Mouse (Mus musculus): ENCODE data around the gene Lrrc8e. TPM values are rescaled to one million over a fixed set of nuclear protein-coding genes. Genes with fewer than 3 reads are reported as not detected.

The Lrrc8e gene
- polyA plus RNA-seq, 1 experiment from 2014 or later = 0.21 TPM

DNA sequence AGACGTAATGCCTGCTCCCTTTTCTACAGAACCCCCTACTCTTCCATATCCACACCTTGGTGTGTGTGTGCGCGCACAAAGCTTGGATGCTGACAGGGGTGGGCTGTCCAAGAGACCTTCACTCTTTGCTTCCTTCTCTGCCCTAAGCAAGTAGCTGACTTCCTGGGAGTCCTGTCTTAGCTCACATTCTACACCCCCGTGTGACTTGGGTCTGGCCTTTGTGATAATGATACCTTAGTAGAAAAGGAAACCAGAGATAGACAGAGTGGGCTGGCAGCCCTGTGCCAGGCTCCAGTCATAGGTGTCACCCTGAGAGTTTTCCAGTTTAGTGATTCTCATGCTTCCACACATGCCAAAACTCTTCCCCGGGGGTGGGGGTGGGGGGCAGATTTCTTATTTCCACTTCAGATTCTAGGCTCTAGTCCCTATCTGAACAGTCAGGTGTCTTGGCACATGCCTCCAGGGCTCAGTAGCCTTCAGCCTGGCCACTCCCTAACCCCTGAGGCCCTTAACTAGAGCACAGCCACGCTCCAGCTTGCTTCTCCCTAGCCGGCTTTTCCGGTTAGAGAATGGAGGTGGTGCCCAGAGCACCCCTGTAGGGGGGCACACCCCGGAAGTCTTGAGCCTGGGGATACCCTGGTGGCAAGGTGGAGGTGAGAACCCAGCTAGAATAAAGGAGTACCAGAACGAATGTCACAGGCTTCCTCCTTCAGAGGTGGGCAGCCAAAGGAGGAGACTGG, 4.2 kb downstream of the Lrrc8e start:
- Histone ChIP-seq H3K27ac (ENCODE audit: low read depth, low read length) (no peak overlapping the region), H3K4me3 (ENCODE audit: low read depth, low read length) (no peak overlapping the region), H3K27me3 (ENCODE audit: control insufficient read depth, insufficient read depth, low read length) (peaks cover 7% of the 10 kb centered on the region), H3K9ac (ENCODE audit: low read length) (no peak overlapping the region), H3K4me1 (replicated peaks; ENCODE audit: control insufficient read depth, insufficient read depth, low read length) (peaks cover 2% of the 10 kb centered on the region; the same call in 1 of the 2 replicates), H3K36me3 (ENCODE audit: control insufficient read depth, insufficient read depth, low read length) (no peaks in the 10 kb centered on the region), H3K9me3 (ENCODE audit: control insufficient read depth, low read length) (no peaks in the 10 kb centered on the region), H3K4me2 (ENCODE audit: low read depth, low read length, severe bottlenecking) (no peak overlapping the region)
- ATAC-seq (replicated peaks; ENCODE audit: low FRiP score) (no peak), DNase-seq (ENCODE audit: low spot score) (no peak)
- 65% methylated on average over 10 of the region's 10 CpGs for WGBS

DNA sequence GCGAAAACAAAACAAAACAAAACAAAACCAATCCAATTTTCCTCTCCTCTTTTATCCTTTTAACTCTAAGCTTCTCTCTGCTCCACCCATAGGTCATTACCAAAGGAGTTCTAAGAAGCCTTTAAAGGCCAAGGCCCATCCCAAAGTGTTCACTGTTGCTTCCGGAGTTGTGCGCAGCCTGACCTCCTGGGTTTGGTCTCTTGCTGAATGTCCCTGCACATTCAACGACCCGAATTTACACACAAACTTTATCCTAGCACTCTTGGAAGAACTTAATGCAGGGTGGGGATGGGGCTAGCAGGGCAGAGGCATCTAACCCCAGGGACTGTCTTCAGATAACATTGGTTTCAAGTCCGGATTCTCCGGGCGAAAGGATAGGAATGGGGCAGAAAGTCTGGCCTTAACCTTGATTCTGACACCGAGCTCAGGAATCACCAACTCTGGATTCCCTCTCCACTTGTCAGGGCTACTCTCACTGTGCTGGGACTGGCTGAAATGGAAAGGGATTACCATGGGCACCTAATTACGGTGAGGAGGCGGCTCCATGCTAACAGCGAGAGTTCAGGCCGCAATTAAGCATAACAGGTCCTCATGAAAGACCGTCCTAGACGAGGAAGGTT, 11.3 kb downstream of the Lrrc8e start:
- peak overlapping the region; percentile 88 for H3K4me2 ChIP-seq (ENCODE audit: low read depth, low read length, severe bottlenecking)
- peak overlapping the region; percentile 78 for H3K9ac ChIP-seq (ENCODE audit: low read length)
- ATAC-seq (replicated peaks; ENCODE audit: low FRiP score) (peak; percentile 57), DNase-seq (ENCODE audit: low spot score) (no peak)
- no peaks in the 10 kb centered on the region for H3K9me3 ChIP-seq (ENCODE audit: control insufficient read depth, low read length)
- no peaks in the 10 kb centered on the region for H3K36me3 ChIP-seq (ENCODE audit: control insufficient read depth, insufficient read depth, low read length)
- H3K4me3 ChIP-seq (ENCODE audit: low read depth, low read length) = peak overlapping the region; percentile 74
- H3K27ac ChIP-seq (ENCODE audit: low read depth, low read length) = peak overlapping the region; percentile 93
- WGBS = 18% methylated on average over 15 of the region's 15 CpGs
- H3K4me1 ChIP-seq (replicated peaks; ENCODE audit: control insufficient read depth, insufficient read depth, low read length) = peaks cover 15% of the 10 kb centered on the region
- no peaks in the 10 kb centered on the region for H3K27me3 ChIP-seq (ENCODE audit: control insufficient read depth, insufficient read depth, low read length)

DNA sequence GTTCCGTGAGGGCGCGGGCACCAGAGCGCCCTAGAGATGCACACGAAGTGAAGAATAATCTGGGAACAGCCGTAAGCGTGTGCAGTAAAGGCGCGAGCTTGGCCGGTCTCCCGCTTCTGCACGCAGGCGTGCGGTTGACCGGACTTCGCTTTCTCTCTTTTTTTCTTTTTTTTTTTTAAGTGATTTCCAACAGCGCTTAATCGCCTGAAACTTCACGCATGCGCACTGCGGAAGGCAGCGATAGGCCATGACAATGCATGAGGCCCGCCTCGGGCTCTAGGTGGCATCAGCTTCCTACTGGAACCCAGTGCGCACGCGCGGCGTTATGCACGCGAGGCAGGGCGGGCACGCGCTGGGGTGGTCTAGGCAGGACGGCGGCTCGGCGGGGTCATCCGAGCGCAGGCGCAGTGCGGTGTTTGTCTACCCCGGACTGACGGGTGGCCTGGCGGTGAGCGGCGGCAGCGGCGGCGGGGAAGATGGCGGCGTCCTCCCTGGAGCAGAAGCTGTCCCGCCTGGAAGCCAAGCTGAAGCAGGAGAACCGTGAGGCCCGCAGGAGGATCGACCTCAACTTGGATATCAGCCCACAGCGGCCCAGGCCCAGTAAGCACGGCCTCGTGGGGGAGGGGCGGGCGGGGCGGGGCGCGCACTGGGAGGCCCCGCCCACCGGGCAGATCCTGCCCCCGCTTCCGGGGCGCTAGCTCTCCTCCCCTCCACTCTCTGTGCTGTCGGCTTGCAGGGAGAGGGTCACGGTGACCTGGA, 12.0 kb downstream of the Lrrc8e start, which contains the start of the genes Map2k7 and Gm49320:
Map2k7 (plus strand) TSS at position 307 of the 759 bp plus-strand sequence.
Gm49320 (plus strand) TSS at position 432 of the 759 bp plus-strand sequence.
- peak within 1 kb of the TSS; percentile 78 for H3K9ac ChIP-seq (ENCODE audit: low read length)
- ATAC-seq (replicated peaks; ENCODE audit: low FRiP score) (peak; percentile 95), DNase-seq (ENCODE audit: low spot score) (peak; percentile 100)
- no peaks in the 10 kb centered on the region for H3K9me3 ChIP-seq (ENCODE audit: control insufficient read depth, low read length)
- H3K4me3 ChIP-seq (ENCODE audit: low read depth, low read length) = peak within 1 kb of the TSS; percentile 74
- no peaks in the 10 kb centered on the region for H3K36me3 ChIP-seq (ENCODE audit: control insufficient read depth, insufficient read depth, low read length)
- H3K4me1 ChIP-seq (replicated peaks; ENCODE audit: control insufficient read depth, insufficient read depth, low read length) = peaks cover 15% of the 10 kb centered on the region
- peak within 1 kb of the TSS; percentile 93 for H3K27ac ChIP-seq (ENCODE audit: low read depth, low read length)
- WGBS = under 1% methylated on average over 67 of the region's 71 CpGs
- peak within 1 kb of the TSS; percentile 88 for H3K4me2 ChIP-seq (ENCODE audit: low read depth, low read length, severe bottlenecking)
- no peaks in the 10 kb centered on the region for H3K27me3 ChIP-seq (ENCODE audit: control insufficient read depth, insufficient read depth, low read length)

DNA sequence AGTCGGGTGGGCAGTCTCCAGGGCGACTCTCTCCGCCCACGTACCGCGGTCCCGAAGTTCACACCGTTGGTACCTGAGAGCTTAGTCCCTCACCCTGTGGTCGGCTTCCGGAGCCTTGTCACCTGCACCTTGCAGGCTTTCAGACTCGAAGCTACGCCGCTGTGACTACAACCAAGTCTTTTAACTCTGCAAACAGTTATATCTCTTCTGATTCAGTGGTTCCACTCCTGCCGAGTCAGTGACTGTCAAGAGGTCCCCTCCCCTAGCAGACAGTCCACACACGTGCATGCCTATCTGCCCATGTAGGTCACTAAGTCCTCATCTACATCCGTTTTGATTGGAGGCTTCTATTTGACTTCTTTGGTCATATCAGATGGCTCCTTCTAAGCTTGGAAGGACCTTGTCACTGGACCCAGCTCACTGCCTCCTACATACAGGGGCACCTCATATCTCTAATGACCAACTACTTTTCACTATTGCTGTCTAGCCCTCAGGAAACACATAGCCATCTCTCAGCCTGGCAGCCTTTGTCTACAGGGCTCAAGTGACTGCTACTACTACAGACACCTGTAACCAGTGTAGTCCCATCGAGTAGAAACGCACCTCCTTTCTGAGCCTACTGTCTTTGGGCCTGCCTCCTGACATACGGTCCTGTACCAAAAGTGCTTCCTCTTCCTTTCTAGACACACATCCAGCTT, 12.7 kb downstream of the Lrrc8e start:
- ATAC-seq (replicated peaks; ENCODE audit: low FRiP score) (peak; percentile 26), DNase-seq (ENCODE audit: low spot score) (no peak)
- Histone ChIP-seq H3K9ac (ENCODE audit: low read length) (peak overlapping the region; percentile 78), H3K4me2 (ENCODE audit: low read depth, low read length, severe bottlenecking) (peak overlapping the region; percentile 88), H3K4me1 (replicated peaks; ENCODE audit: control insufficient read depth, insufficient read depth, low read length) (peaks cover 15% of the 10 kb centered on the region), H3K27ac (ENCODE audit: low read depth, low read length) (peak overlapping the region; percentile 78), H3K9me3 (ENCODE audit: control insufficient read depth, low read length) (no peaks in the 10 kb centered on the region), H3K27me3 (ENCODE audit: control insufficient read depth, insufficient read depth, low read length) (no peaks in the 10 kb centered on the region), H3K4me3 (ENCODE audit: low read depth, low read length) (peak overlapping the region; percentile 74), H3K36me3 (ENCODE audit: control insufficient read depth, insufficient read depth, low read length) (no peaks in the 10 kb centered on the region)
- whole genome bisulfite sequencing = 14% methylated on average over 19 of the region's 19 CpGs

DNA sequence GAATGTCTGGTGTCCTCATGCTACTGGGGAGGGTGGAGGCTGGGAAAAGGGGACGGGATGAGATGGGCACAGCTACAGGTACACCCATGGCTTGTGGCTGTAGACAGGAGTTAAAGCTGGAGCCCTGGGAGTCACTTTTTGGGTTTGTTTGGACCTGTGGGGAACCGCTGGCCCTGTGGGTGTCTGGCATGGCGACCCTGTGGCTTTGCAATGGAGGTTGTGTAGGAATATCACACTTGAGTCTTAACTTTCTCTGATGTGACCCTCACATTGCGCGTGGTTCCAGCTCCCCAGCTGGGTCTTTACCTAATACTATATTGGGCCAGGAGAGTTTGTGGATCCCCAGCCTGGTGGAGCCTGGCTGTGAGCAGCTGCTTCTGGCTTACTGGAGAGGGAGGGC, 18.4 kb downstream of the Lrrc8e start:
- Histone ChIP-seq H3K4me2 (ENCODE audit: low read depth, low read length, severe bottlenecking) (no peak overlapping the region), H3K27ac (ENCODE audit: low read depth, low read length) (no peak overlapping the region), H3K9ac (ENCODE audit: low read length) (no peak overlapping the region), H3K36me3 (ENCODE audit: control insufficient read depth, insufficient read depth, low read length) (peaks cover 13% of the 10 kb centered on the region; the same call in 1 of the 2 replicates), H3K4me1 (replicated peaks; ENCODE audit: control insufficient read depth, insufficient read depth, low read length) (peaks cover 6% of the 10 kb centered on the region), H3K27me3 (ENCODE audit: control insufficient read depth, insufficient read depth, low read length) (no peaks in the 10 kb centered on the region; the same call in 1 of the 2 replicates), H3K4me3 (ENCODE audit: low read depth, low read length) (no peak overlapping the region), H3K9me3 (ENCODE audit: control insufficient read depth, low read length) (no peaks in the 10 kb centered on the region)
- DNase-seq (ENCODE audit: low spot score) (no peak), ATAC-seq (replicated peaks; ENCODE audit: low FRiP score) (no peak)
- 93% methylated on average over 5 of the region's 5 CpGs for WGBS

DNA sequence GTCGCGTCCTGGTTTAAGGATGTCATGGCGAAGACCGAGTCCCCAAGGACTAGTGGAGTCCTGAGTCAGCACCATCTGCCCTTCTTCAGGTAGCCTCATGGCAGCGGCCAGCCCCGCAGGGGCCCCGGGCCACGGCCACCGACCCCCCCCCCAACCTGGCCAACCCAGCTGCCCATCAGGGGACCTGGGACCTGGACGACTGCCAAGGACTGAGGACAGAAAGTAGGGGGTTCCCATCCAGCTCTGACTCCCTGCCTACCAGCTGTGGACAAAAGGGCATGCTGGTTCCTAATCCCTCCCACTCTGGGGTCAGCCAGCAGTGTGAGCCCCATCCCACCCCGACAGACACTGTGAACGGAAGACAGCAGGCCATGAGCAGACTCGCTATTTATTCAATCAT, 19.1 kb downstream of the Lrrc8e start:
- WGBS = 87% methylated on average over 12 of the region's 13 CpGs
- Histone ChIP-seq H3K4me2 (ENCODE audit: low read depth, low read length, severe bottlenecking) (no peak overlapping the region), H3K9me3 (ENCODE audit: control insufficient read depth, low read length) (no peaks in the 10 kb centered on the region), H3K4me3 (ENCODE audit: low read depth, low read length) (no peak overlapping the region), H3K27ac (ENCODE audit: low read depth, low read length) (no peak overlapping the region), H3K36me3 (ENCODE audit: control insufficient read depth, insufficient read depth, low read length) (peaks cover 13% of the 10 kb centered on the region; the same call in 1 of the 2 replicates), H3K27me3 (ENCODE audit: control insufficient read depth, insufficient read depth, low read length) (no peaks in the 10 kb centered on the region; the same call in 1 of the 2 replicates), H3K9ac (ENCODE audit: low read length) (no peak overlapping the region), H3K4me1 (replicated peaks; ENCODE audit: control insufficient read depth, insufficient read depth, low read length) (peaks cover 3% of the 10 kb centered on the region; the same call in 1 of the 2 replicates)
- ATAC-seq (replicated peaks; ENCODE audit: low FRiP score) (no peak), DNase-seq (ENCODE audit: low spot score) (no peak)

DNA sequence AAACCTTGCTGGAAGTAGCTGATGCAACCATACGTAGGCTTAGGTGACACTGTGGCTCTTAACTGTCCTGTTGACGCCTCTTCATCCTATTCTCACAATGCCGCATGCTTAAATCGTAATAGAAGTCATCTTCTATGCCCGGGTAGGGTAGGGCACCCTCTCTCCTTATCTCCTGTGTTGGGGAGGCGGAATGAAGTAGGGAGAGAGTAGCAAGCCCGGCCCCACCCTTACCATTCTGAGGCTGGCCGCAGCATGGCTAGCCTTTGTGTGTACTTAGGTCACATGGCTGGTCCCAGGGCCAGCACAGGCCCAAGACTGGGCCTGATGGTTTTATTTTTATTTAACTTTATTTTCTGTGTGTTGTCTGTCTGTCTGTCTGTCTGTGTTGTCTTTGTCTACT, 20.6 kb downstream of the Lrrc8e start:
- H3K27ac ChIP-seq (ENCODE audit: low read depth, low read length) = no peak overlapping the region
- H3K9ac ChIP-seq (ENCODE audit: low read length) = no peak overlapping the region
- no peak overlapping the region for H3K4me3 ChIP-seq (ENCODE audit: low read depth, low read length)
- ATAC-seq (replicated peaks; ENCODE audit: low FRiP score) (no peak), DNase-seq (ENCODE audit: low spot score) (no peak)
- H3K4me1 ChIP-seq (replicated peaks; ENCODE audit: control insufficient read depth, insufficient read depth, low read length) = peaks cover 5% of the 10 kb centered on the region; the same call in 1 of the 2 replicates
- H3K36me3 ChIP-seq (ENCODE audit: control insufficient read depth, insufficient read depth, low read length) = peaks cover 13% of the 10 kb centered on the region; the same call in 1 of the 2 replicates
- 91% methylated on average over 8 of the region's 8 CpGs for WGBS
- no peaks in the 10 kb centered on the region; the same call in 1 of the 2 replicates for H3K27me3 ChIP-seq (ENCODE audit: control insufficient read depth, insufficient read depth, low read length)
- no peak overlapping the region for H3K4me2 ChIP-seq (ENCODE audit: low read depth, low read length, severe bottlenecking)
- H3K9me3 ChIP-seq (ENCODE audit: control insufficient read depth, low read length) = no peaks in the 10 kb centered on the region
